Mouse (Mus musculus) forebrain, embryonic 14.5 days (tissue): Measurements from ENCODE around the gene Acap1. TPM values are rescaled to one million over a fixed set of nuclear protein-coding genes. Genes with fewer than 3 reads are reported as not detected.
"Not testable (repeated sequence)": the region's sequence is repeated elsewhere in the genome, so short reads cannot be mapped to it uniquely, and the experiment has no call there.

Experiments used
- ATAC-seq: fragments of 200-750 bp; cut with Nextera tagmentation; 2 replicates; pipeline ENCODE4 v1.8.0; 2017; ENCODE audit warnings: mild to moderate bottlenecking, moderate library complexity
- DNase-seq: peaks from one replicate; pipeline ENCODE4 v3.0.0-alpha.2; 2015; ENCODE audit warnings: low spot score
- H3K27ac ChIP-seq: fragments of 300-500 bp; sonication (generic); 2 replicates; pipeline ENCODE4 v1.5.1; 2014; ENCODE audit warnings: low read depth, mild to moderate bottlenecking, control low read depth, low read length, moderate library complexity
- H3K27me3 ChIP-seq: fragments of 300-500 bp; sonication (generic); replicated peaks from 2 replicates; pipeline ENCODE4 v1.6.1; 2014; ENCODE audit warnings: low read length, control low read depth, mixed read lengths; ENCODE audit not compliant: control insufficient read depth, insufficient read depth
- H3K36me3 ChIP-seq: fragments of 300-500 bp; sonication (generic); 2 replicates; pipeline ENCODE4 v1.6.1; 2014; ENCODE audit warnings: low read length, control low read depth; ENCODE audit not compliant: control insufficient read depth, insufficient read depth
- H3K4me1 ChIP-seq: fragments of 300-500 bp; sonication (generic); 2 replicates; pipeline ENCODE4 v1.6.1; 2014; ENCODE audit warnings: antibody characterized with exemption, low read length, control low read depth; ENCODE audit not compliant: control insufficient read depth, insufficient read depth
- H3K4me2 ChIP-seq: fragments of 300-500 bp; sonication (generic); 2 replicates; pipeline ENCODE4 v1.6.1; 2014; ENCODE audit warnings: mild to moderate bottlenecking, control low read depth, low read length
- H3K4me3 ChIP-seq: fragments of 300-500 bp; sonication (generic); 2 replicates; pipeline ENCODE4 v1.5.1; 2014; ENCODE audit warnings: low read depth, low read length, control low read depth
- H3K9ac ChIP-seq: fragments of 300-500 bp; sonication (generic); 2 replicates; pipeline ENCODE4 v1.6.1; 2014; ENCODE audit warnings: mild to moderate bottlenecking, low read length, control low read depth, moderate library complexity
- H3K9me3 ChIP-seq: fragments of 300-500 bp; sonication (generic); replicated peaks from 2 replicates; pipeline ENCODE4 v1.6.1; 2016; ENCODE audit warnings: low read length, control low read depth, mixed read lengths; ENCODE audit not compliant: control insufficient read depth
- WGBS: fragments of 180-500 bp; shearing (Covaris S2); extraction: QIAGEN DNeasy Blood & Tissue Kit; methylation state at CpG from one replicate; pipeline ENCODE4 v1.1.7; 2014; 5-methylcytosine and 5-hydroxymethylcytosine counted together
- polyA plus RNA-seq: library from polyadenylated mRNA; unstranded; fragments of >200 nt; fragmentation: Nextera tagmentation; extraction: Ambion mirVana; gene quantifications from 2 replicates; pipeline ENCODE4 v1.2.1, GENCODE M21; 2014

Acap1 gene
- polyA plus RNA-seq, 1 experiment from 2014 or later: 0.10 TPM

- Histone ChIP-seq H3K9ac (0 out of 2 replicates have a peak overlapping the region, but pooled peaks have one; percentile 13), H3K36me3 (no peaks in the 10 kb centered on the region), H3K4me2 (peak overlapping the region; percentile 33; the same call in 1 of the 2 replicates), H3K27me3 (0 out of 2 replicates have a peak, but pooled peaks cover 7% of the 10 kb centered on the region), H3K27ac (no peak overlapping the region), H3K9me3 (no peaks in the 10 kb centered on the region), H3K4me3 (no peak overlapping the region), H3K4me1 (peaks cover 4% of the 10 kb centered on the region)
- 1% methylated on average over 12 of the region's 12 CpGs for WGBS
- peak; percentile 84 for DNase-seq
- ATAC-seq: peak; percentile 33; the same call in 1 of the 2 replicates
These were observed 18.5 kb downstream of the Acap1 start for GRCm38 (mm10) chr11:69876867-69877266.

- Histone ChIP-seq H3K36me3 (no peaks in the 10 kb centered on the region), H3K27me3 (0 out of 2 replicates have a peak, but pooled peaks cover 7% of the 10 kb centered on the region), H3K4me2 (no peak overlapping the region), H3K4me3 (no peak overlapping the region), H3K27ac (no peak overlapping the region), H3K9me3 (no peaks in the 10 kb centered on the region), H3K4me1 (peaks cover 4% of the 10 kb centered on the region), H3K9ac (no peak overlapping the region)
- DNase-seq (no peak), ATAC-seq (no peak)
- 69% methylated on average over 7 of the region's 7 CpGs for WGBS
These were observed 19.2 kb downstream of the Acap1 start for GRCm38 (mm10) chr11:69876186-69876585.

- DNase-seq (no peak), ATAC-seq (no peak)
- no peak overlapping the region for H3K4me2 ChIP-seq
- no peak overlapping the region for H3K27ac ChIP-seq
- no peak overlapping the region for H3K9ac ChIP-seq
- no peak overlapping the region for H3K4me3 ChIP-seq
- no peaks in the 10 kb centered on the region for H3K27me3 ChIP-seq
- 77% methylated on average over 4 of the region's 4 CpGs for WGBS
- H3K9me3 ChIP-seq: no peaks in the 10 kb centered on the region
- no peaks in the 10 kb centered on the region for H3K36me3 ChIP-seq
- H3K4me1 ChIP-seq: no peaks in the 10 kb centered on the region
These were observed 22.9 kb downstream of the Acap1 start for GRCm38 (mm10) chr11:69872451-69872850.

- Histone ChIP-seq H3K9me3 (no peaks in the 10 kb centered on the region), H3K4me2 (no peak overlapping the region), H3K4me3 (no peak overlapping the region), H3K27ac (no peak overlapping the region), H3K4me1 (no peaks in the 10 kb centered on the region), H3K36me3 (no peaks in the 10 kb centered on the region), H3K9ac (no peak overlapping the region), H3K27me3 (no peaks in the 10 kb centered on the region)
- DNase-seq (no peak), ATAC-seq (no peak)
- 89% methylated on average over 7 of the region's 7 CpGs for WGBS
These were observed 23.5 kb downstream of the Acap1 start for GRCm38 (mm10) chr11:69871822-69872221.

GRCm38 (mm10) chr11:69870289-69871069 is 24.9 kb downstream of the Acap1 start:
- no peak for ATAC-seq
- Histone ChIP-seq H3K4me3 (no peak overlapping the region), H3K9me3 (no peaks in the 10 kb centered on the region), H3K4me2 (no peak overlapping the region), H3K9ac (no peak overlapping the region), H3K27ac (no peak overlapping the region), H3K27me3 (no peaks in the 10 kb centered on the region), H3K4me1 (no peaks in the 10 kb centered on the region), H3K36me3 (no peaks in the 10 kb centered on the region)
- WGBS: 91% methylated on average over 2 of the region's 2 CpGs
- no peak for DNase-seq

GRCm38 (mm10) chr11:69867335-69867734 is 28.0 kb downstream of the Acap1 start:
- no peaks in the 10 kb centered on the region for H3K27me3 ChIP-seq
- 66% methylated on average over 9 of the region's 9 CpGs for WGBS
- DNase-seq: no peak
- no peak overlapping the region for H3K9ac ChIP-seq
- no peak overlapping the region for H3K27ac ChIP-seq
- no peaks in the 10 kb centered on the region for H3K4me1 ChIP-seq
- ATAC-seq: no peak
- H3K4me3 ChIP-seq: no peak overlapping the region
- H3K4me2 ChIP-seq: no peak overlapping the region
- H3K36me3 ChIP-seq: no peaks in the 10 kb centered on the region
- H3K9me3 ChIP-seq: no peaks in the 10 kb centered on the region

GRCm38 (mm10) chr11:69865561-69865960 is 29.8 kb downstream of the Acap1 start:
- Histone ChIP-seq H3K36me3 (no peaks in the 10 kb centered on the region), H3K4me1 (no peaks in the 10 kb centered on the region), H3K4me2 (no peak overlapping the region), H3K27me3 (no peaks in the 10 kb centered on the region), H3K9ac (no peak overlapping the region), H3K9me3 (no peaks in the 10 kb centered on the region), H3K27ac (no peak overlapping the region), H3K4me3 (no peak overlapping the region)
- WGBS: 86% methylated on average over 9 of the region's 9 CpGs
- no peak for ATAC-seq
- no peak for DNase-seq

GRCm38 (mm10) chr11:69864138-69864860 is 31.0 kb downstream of the Acap1 start:
- no peak for DNase-seq
- ATAC-seq: no peak
- H3K4me3 ChIP-seq: no peak overlapping the region
- 47% methylated on average over 8 of the region's 8 CpGs for WGBS
- no peak overlapping the region for H3K9ac ChIP-seq
- H3K27me3 ChIP-seq: no peaks in the 10 kb centered on the region
- no peaks in the 10 kb centered on the region for H3K4me1 ChIP-seq
- H3K9me3 ChIP-seq: no peaks in the 10 kb centered on the region
- no peak overlapping the region for H3K27ac ChIP-seq
- H3K36me3 ChIP-seq: no peaks in the 10 kb centered on the region
- no peak overlapping the region for H3K4me2 ChIP-seq

GRCm38 (mm10) chr11:69863729-69864128 is 31.6 kb downstream of the Acap1 start:
- not testable (repeated sequence) for DNase-seq, H3K27me3 ChIP-seq, ATAC-seq, H3K27ac ChIP-seq, H3K4me1 ChIP-seq, H3K4me2 ChIP-seq, H3K9me3 ChIP-seq, H3K4me3 ChIP-seq, H3K9ac ChIP-seq, H3K36me3 ChIP-seq
- WGBS: 87% methylated on average over 3 of the region's 3 CpGs
